Mouse (Mus musculus) liver, postnatal 0 days (tissue): ENCODE measurements around the gene Cdc14a. TPM values are rescaled to one million over a fixed set of nuclear protein-coding genes. Genes with fewer than 3 reads are reported as not detected.
A peak's percentile ranks its signal among the peaks of the same experiment; 100 is the strongest.

Experiments
- ATAC-seq: fragments of 200-750 bp; cut with Nextera tagmentation; 2 replicates; pipeline ENCODE4 v1.8.0; 2017; ENCODE audit warnings: mild to moderate bottlenecking, moderate library complexity
- DNase-seq: peaks from one replicate; pipeline ENCODE4 v3.0.0-alpha.2; 2016
- H3K27ac ChIP-seq: fragments of 300-500 bp; sonication (generic); 2 replicates; pipeline ENCODE4 v1.5.1; 2014; ENCODE audit warnings: antibody characterized with exemption, moderate library complexity, mild to moderate bottlenecking, low read depth
- H3K27me3 ChIP-seq: fragments of 300-500 bp; sonication (generic); 2 replicates; pipeline ENCODE4 v1.6.1; 2014; ENCODE audit warnings: low read length, control low read depth, mixed read lengths; ENCODE audit not compliant: insufficient read depth
- H3K36me3 ChIP-seq: fragments of 300-500 bp; sonication (generic); replicated peaks from 2 replicates; pipeline ENCODE4 v1.6.1; 2014; ENCODE audit warnings: mild to moderate bottlenecking, control low read depth, low read length, moderate library complexity, mixed read lengths; ENCODE audit not compliant: insufficient read depth
- H3K4me1 ChIP-seq: fragments of 300-500 bp; sonication (generic); 2 replicates; pipeline ENCODE4 v1.6.1; 2014; ENCODE audit warnings: antibody characterized with exemption, mild to moderate bottlenecking, control low read depth; ENCODE audit not compliant: insufficient read depth
- H3K4me2 ChIP-seq: fragments of 300-500 bp; sonication (generic); 2 replicates; pipeline ENCODE4 v1.6.1; 2014; ENCODE audit warnings: low read depth, mild to moderate bottlenecking, low read length, moderate library complexity, mixed read lengths
- H3K4me3 ChIP-seq: fragments of 300-500 bp; sonication (generic); 2 replicates; pipeline ENCODE4 v1.5.1; 2014; ENCODE audit warnings: low read depth, low read length
- H3K9ac ChIP-seq: fragments of 300-500 bp; sonication (generic); replicated peaks from 2 replicates; pipeline ENCODE4 v1.6.1; 2014; ENCODE audit warnings: mild to moderate bottlenecking, moderate library complexity
- H3K9me3 ChIP-seq: fragments of 300-500 bp; sonication (generic); 2 replicates; pipeline ENCODE4 v1.6.1; 2016; ENCODE audit warnings: mild to moderate bottlenecking, control low read depth, low read length, mixed read lengths
- CTCF ChIP-seq: sonication (generic); IDR thresholded peaks from 2 replicates; pipeline ENCODE4 v1.5.1; 2016; ENCODE audit warnings: antibody characterized with exemption, low read depth
- EP300 ChIP-seq: IDR thresholded peaks from 2 replicates; pipeline ENCODE4 v1.6.1; 2016; ENCODE audit warnings: antibody characterized with exemption, low read depth, mild to moderate bottlenecking
- WGBS: fragments of 180-500 bp; shearing (Covaris S2); extraction: QIAGEN DNeasy Blood & Tissue Kit; methylation state at CpG from one replicate; pipeline ENCODE4 v1.1.7; 2014; ENCODE audit not compliant: insufficient replicate concordance; 5-methylcytosine and 5-hydroxymethylcytosine counted together
- polyA plus RNA-seq: library from polyadenylated mRNA; unstranded; fragments of >200 nt; fragmentation: Nextera tagmentation; extraction: Ambion mirVana; gene quantifications from 2 replicates; pipeline ENCODE4 v1.2.1, GENCODE M21; 2015

The Cdc14a gene
- polyA plus RNA-seq, 1 experiment from 2014 or later: 1.5 TPM

GRCm38 (mm10) chr3:116252255-116253040, 171.4 kb downstream of the Cdc14a start:
- Histone ChIP-seq H3K4me1 (peaks cover 14% of the 10 kb centered on the region), H3K27me3 (peaks cover 28% of the 10 kb centered on the region), H3K36me3 (no peaks in the 10 kb centered on the region), H3K4me2 (peak overlapping the region; percentile 91), H3K9ac (0 out of 2 replicates have a peak overlapping the region, but pooled peaks have one; percentile 58), H3K27ac (no peak overlapping the region), H3K9me3 (no peaks in the 10 kb centered on the region), H3K4me3 (peak overlapping the region; percentile 49)
- ATAC-seq (peak; percentile 56; the same call in 1 of the 2 replicates), DNase-seq (peak; percentile 29)
- WGBS: 2% methylated on average over 47 of the region's 48 CpGs
- TF ChIP-seq CTCF: peak; percentile 30
- TF ChIP-seq EP300: no peak

- Histone ChIP-seq H3K4me2 (peak overlapping the region; percentile 91), H3K9ac (peak overlapping the region; percentile 58), H3K4me1 (peaks cover 14% of the 10 kb centered on the region), H3K36me3 (no peaks in the 10 kb centered on the region), H3K27ac (no peak overlapping the region), H3K4me3 (peak overlapping the region; percentile 49), H3K27me3 (peaks cover 28% of the 10 kb centered on the region), H3K9me3 (no peaks in the 10 kb centered on the region)
- 5% methylated on average over 68 of the region's 86 CpGs for WGBS
- peak; percentile 42 for DNase-seq
- no peak for TF ChIP-seq EP300
- TF ChIP-seq CTCF: no peak
- peak; percentile 69 for ATAC-seq
Measured at GRCm38 (mm10) chr3:116251481-116252254, 172.2 kb downstream of the Cdc14a start.

GRCm38 (mm10) chr3:116249026-116249425, 174.8 kb downstream of the Cdc14a start:
- 67% methylated on average over 2 of the region's 2 CpGs for WGBS
- no peak for TF ChIP-seq EP300
- TF ChIP-seq CTCF: no peak
- Histone ChIP-seq H3K27me3 (peaks cover 28% of the 10 kb centered on the region), H3K4me3 (no peak overlapping the region), H3K9me3 (no peaks in the 10 kb centered on the region), H3K4me2 (no peak overlapping the region), H3K27ac (no peak overlapping the region), H3K9ac (no peak overlapping the region), H3K36me3 (no peaks in the 10 kb centered on the region), H3K4me1 (peaks cover 14% of the 10 kb centered on the region)
- ATAC-seq (peak; percentile 47; the same call in 1 of the 2 replicates), DNase-seq (peak; percentile 35)

- Histone ChIP-seq H3K9ac (no peak overlapping the region), H3K36me3 (no peaks in the 10 kb centered on the region), H3K27me3 (no peaks in the 10 kb centered on the region), H3K4me2 (no peak overlapping the region), H3K4me1 (0 out of 2 replicates have a peak, but pooled peaks cover 2% of the 10 kb centered on the region), H3K4me3 (no peak overlapping the region), H3K9me3 (no peaks in the 10 kb centered on the region), H3K27ac (no peak overlapping the region)
- WGBS: 54% methylated on average over 6 of the region's 6 CpGs
- ATAC-seq (no peak), DNase-seq (no peak)
- TF ChIP-seq CTCF (no peak), EP300 (no peak)
Measured at GRCm38 (mm10) chr3:116244476-116244875, 179.4 kb downstream of the Cdc14a start.

- no peak for TF ChIP-seq CTCF
- no peak for TF ChIP-seq EP300
- DNase-seq: no peak
- H3K27me3 ChIP-seq: no peaks in the 10 kb centered on the region
- H3K4me2 ChIP-seq: no peak overlapping the region
- no peak overlapping the region for H3K9ac ChIP-seq
- H3K4me1 ChIP-seq: no peaks in the 10 kb centered on the region
- ATAC-seq: no peak
- H3K4me3 ChIP-seq: no peak overlapping the region
- H3K9me3 ChIP-seq: no peaks in the 10 kb centered on the region
- 77% methylated on average over 9 of the region's 9 CpGs for WGBS
- H3K27ac ChIP-seq: no peak overlapping the region
- H3K36me3 ChIP-seq: no peaks in the 10 kb centered on the region
Measured at GRCm38 (mm10) chr3:116242685-116243084, 181.1 kb downstream of the Cdc14a start.

GRCm38 (mm10) chr3:116237527-116237926, 186.3 kb downstream of the Cdc14a start:
- Histone ChIP-seq H3K4me3 (no peak overlapping the region), H3K27me3 (no peaks in the 10 kb centered on the region), H3K4me1 (no peaks in the 10 kb centered on the region; the same call in 1 of the 2 replicates), H3K36me3 (no peaks in the 10 kb centered on the region), H3K9me3 (no peaks in the 10 kb centered on the region), H3K27ac (peak overlapping the region; percentile 67), H3K9ac (no peak overlapping the region), H3K4me2 (no peak overlapping the region)
- whole genome bisulfite sequencing: 79% methylated on average over 5 of the region's 5 CpGs
- ATAC-seq (peak; percentile 50; the same call in 1 of the 2 replicates), DNase-seq (peak; percentile 20)
- TF ChIP-seq CTCF (peak; percentile 58), EP300 (no peak)
